Mouse (Mus musculus) lung, embryonic 14.5 days (tissue): ENCODE measurements around the gene Smurf1. TPM values are rescaled to one million over a fixed set of nuclear protein-coding genes. Genes with fewer than 3 reads are reported as not detected.

ENCODE experiments used
- ATAC-seq: fragments of 200-750 bp; cut with Nextera tagmentation; 2 replicates; pipeline ENCODE4 v1.8.0; 2017; ENCODE audit warnings: mild to moderate bottlenecking, moderate TSS enrichment, moderate library complexity; ENCODE audit not compliant: insufficient read depth
- DNase-seq: peaks from one replicate; pipeline ENCODE4 v3.0.0-alpha.2; 2015
- H3K27ac ChIP-seq: fragments of 300-500 bp; sonication (generic); 2 replicates; pipeline ENCODE4 v1.5.1; 2014; ENCODE audit warnings: low read depth, mild to moderate bottlenecking, moderate library complexity
- H3K27me3 ChIP-seq: fragments of 300-500 bp; sonication (generic); 2 replicates; pipeline ENCODE4 v1.6.1; 2014; ENCODE audit warnings: low read length, control low read depth; ENCODE audit not compliant: insufficient read depth
- H3K36me3 ChIP-seq: fragments of 300-500 bp; sonication (generic); 2 replicates; pipeline ENCODE4 v1.6.1; 2014; ENCODE audit warnings: control low read depth; ENCODE audit not compliant: insufficient read depth
- H3K4me1 ChIP-seq: fragments of 300-500 bp; sonication (generic); 2 replicates; pipeline ENCODE4 v1.6.1; 2014; ENCODE audit warnings: antibody characterized with exemption, control low read depth; ENCODE audit not compliant: insufficient read depth
- H3K4me2 ChIP-seq: fragments of 300-500 bp; sonication (generic); 2 replicates; pipeline ENCODE4 v1.6.1; 2014; ENCODE audit warnings: mild to moderate bottlenecking
- H3K4me3 ChIP-seq: fragments of 300-500 bp; sonication (generic); 2 replicates; pipeline ENCODE4 v1.5.1; 2014; ENCODE audit warnings: low read depth, low read length
- H3K9ac ChIP-seq: fragments of 300-500 bp; sonication (generic); 2 replicates; pipeline ENCODE4 v1.6.1; 2014
- H3K9me3 ChIP-seq: fragments of 300-500 bp; sonication (generic); 2 replicates; pipeline ENCODE4 v1.6.1; 2016; ENCODE audit warnings: low read depth, low read length, control low read depth
- CTCF ChIP-seq: IDR thresholded peaks from 2 replicates; pipeline ENCODE4 v1.5.1; 2016; ENCODE audit warnings: antibody characterized with exemption, low read depth
- WGBS: fragments of 180-500 bp; shearing (Covaris S2); extraction: QIAGEN DNeasy Blood & Tissue Kit; methylation state at CpG from one replicate; pipeline ENCODE4 v1.1.7; 2014; 5-methylcytosine and 5-hydroxymethylcytosine counted together
- polyA plus RNA-seq: library from polyadenylated mRNA; unstranded; fragments of >200 nt; fragmentation: Nextera tagmentation; extraction: Ambion mirVana; gene quantifications from 2 replicates; pipeline ENCODE4 v1.2.1, GENCODE M21; 2014

Smurf1 gene
- polyA plus RNA-seq, 1 experiment from 2014 or later: 28.3 TPM

GRCm38 (mm10) chr5:144915828-144916227 is 49.8 kb downstream of the Smurf1 start:
- Histone ChIP-seq H3K9ac (no peak overlapping the region), H3K4me2 (no peak overlapping the region), H3K27ac (no peak overlapping the region), H3K4me3 (no peak overlapping the region), H3K9me3 (no peaks in the 10 kb centered on the region), H3K27me3 (no peaks in the 10 kb centered on the region), H3K36me3 (0 out of 2 replicates have a peak, but pooled peaks cover 3% of the 10 kb centered on the region), H3K4me1 (peaks cover 8% of the 10 kb centered on the region; the same call in 1 of the 2 replicates)
- no peak for ATAC-seq
- no peak for DNase-seq
- TF ChIP-seq CTCF: no peak
- WGBS: 78% methylated on average over 5 of the region's 5 CpGs

GRCm38 (mm10) chr5:144914433-144914906 is 51.2 kb downstream of the Smurf1 start:
- TF ChIP-seq CTCF: no peak
- ATAC-seq (no peak), DNase-seq (no peak)

GRCm38 (mm10) chr5:144913923-144914322 is 51.7 kb downstream of the Smurf1 start:
- H3K9ac ChIP-seq: no peak overlapping the region
- H3K4me1 ChIP-seq: peaks cover 8% of the 10 kb centered on the region; the same call in 1 of the 2 replicates
- H3K36me3 ChIP-seq: 0 out of 2 replicates have a peak, but pooled peaks cover 3% of the 10 kb centered on the region
- no peaks in the 10 kb centered on the region for H3K27me3 ChIP-seq
- H3K27ac ChIP-seq: no peak overlapping the region
- no peak overlapping the region for H3K4me3 ChIP-seq
- no peak overlapping the region for H3K4me2 ChIP-seq
- 89% methylated on average over 16 of the region's 16 CpGs for WGBS
- TF ChIP-seq CTCF: no peak
- no peaks in the 10 kb centered on the region for H3K9me3 ChIP-seq
- ATAC-seq: no peak
- DNase-seq: no peak

More at GRCm38 (mm10) chr5:144914433-144914906, 51.2 kb downstream of the Smurf1 start:
- no peaks in the 10 kb centered on the region for H3K9me3 ChIP-seq
- no peak overlapping the region for H3K4me2 ChIP-seq
- H3K27me3 ChIP-seq: no peaks in the 10 kb centered on the region
- H3K36me3 ChIP-seq: 0 out of 2 replicates have a peak, but pooled peaks cover 3% of the 10 kb centered on the region
- no peak overlapping the region; the same call in 1 of the 2 replicates for H3K9ac ChIP-seq
- no peak overlapping the region for H3K4me3 ChIP-seq
- H3K4me1 ChIP-seq: peaks cover 8% of the 10 kb centered on the region; the same call in 1 of the 2 replicates
- no peak overlapping the region for H3K27ac ChIP-seq
- 23% methylated on average over 7 of the region's 7 CpGs for WGBS

- no peak for ATAC-seq
- 82% methylated on average over 5 of the region's 5 CpGs for WGBS
- Histone ChIP-seq H3K9ac (no peak overlapping the region), H3K4me3 (no peak overlapping the region), H3K36me3 (0 out of 2 replicates have a peak, but pooled peaks cover 3% of the 10 kb centered on the region), H3K27ac (no peak overlapping the region), H3K4me1 (peaks cover 8% of the 10 kb centered on the region; the same call in 1 of the 2 replicates), H3K9me3 (no peaks in the 10 kb centered on the region), H3K4me2 (no peak overlapping the region), H3K27me3 (no peaks in the 10 kb centered on the region)
- DNase-seq: no peak
- TF ChIP-seq CTCF: no peak
Observed at GRCm38 (mm10) chr5:144913361-144913760, 52.3 kb downstream of the Smurf1 start.

GRCm38 (mm10) chr5:144912519-144913310 is 52.9 kb downstream of the Smurf1 start:
- 0 out of 2 replicates have a peak, but pooled peaks cover 3% of the 10 kb centered on the region for H3K36me3 ChIP-seq
- no peak for TF ChIP-seq CTCF
- H3K4me3 ChIP-seq: no peak overlapping the region
- no peak overlapping the region for H3K9ac ChIP-seq
- no peak for DNase-seq
- ATAC-seq: no peak
- 62% methylated on average over 7 of the region's 7 CpGs for WGBS
- no peak overlapping the region for H3K27ac ChIP-seq
- peaks cover 8% of the 10 kb centered on the region; the same call in 1 of the 2 replicates for H3K4me1 ChIP-seq
- no peaks in the 10 kb centered on the region for H3K9me3 ChIP-seq
- H3K4me2 ChIP-seq: no peak overlapping the region
- H3K27me3 ChIP-seq: no peaks in the 10 kb centered on the region

- DNase-seq (no peak), ATAC-seq (no peak)
- Histone ChIP-seq H3K4me1 (0 out of 2 replicates have a peak, but pooled peaks cover 7% of the 10 kb centered on the region), H3K9me3 (no peaks in the 10 kb centered on the region), H3K36me3 (0 out of 2 replicates have a peak, but pooled peaks cover 3% of the 10 kb centered on the region), H3K9ac (no peak overlapping the region), H3K4me2 (no peak overlapping the region), H3K27me3 (no peaks in the 10 kb centered on the region), H3K27ac (no peak overlapping the region), H3K4me3 (no peak overlapping the region)
- WGBS: 56% methylated on average over 4 of the region's 4 CpGs
- TF ChIP-seq CTCF: no peak
Observed at GRCm38 (mm10) chr5:144909521-144909920, 56.1 kb downstream of the Smurf1 start.

GRCm38 (mm10) chr5:144907591-144907990 is 58.1 kb downstream of the Smurf1 start:
- no peak overlapping the region for H3K27ac ChIP-seq
- H3K4me1 ChIP-seq: 0 out of 2 replicates have a peak, but pooled peaks cover 4% of the 10 kb centered on the region
- H3K9ac ChIP-seq: no peak overlapping the region
- no peak for DNase-seq
- no peak overlapping the region for H3K4me3 ChIP-seq
- no peak overlapping the region for H3K4me2 ChIP-seq
- TF ChIP-seq CTCF: peak; percentile 57
- 0 out of 2 replicates have a peak, but pooled peaks cover 2% of the 10 kb centered on the region for H3K36me3 ChIP-seq
- H3K27me3 ChIP-seq: no peaks in the 10 kb centered on the region
- no peak for ATAC-seq
- H3K9me3 ChIP-seq: no peaks in the 10 kb centered on the region
- 58% methylated on average over 2 of the region's 2 CpGs for WGBS
